Mouse (Mus musculus) thymus, adult 2 months (tissue): ENCODE measurements around the gene Fgfr2.
"Not testable (repeated sequence)": the region's sequence is repeated elsewhere in the genome, so short reads cannot be mapped to it uniquely, and the experiment has no call there.

Experiments
- CTCF ChIP-seq: fragments of 200-500 bp; IDR thresholded peaks from 2 replicates; pipeline ENCODE4 v1.5.1; 2012; ENCODE audit warnings: mild to moderate bottlenecking, control low read depth, low read length, moderate library complexity, borderline replicate concordance; ENCODE audit not compliant: control insufficient read depth, poor library complexity, insufficient read depth; ENCODE audit errors: extremely low read depth
- POLR2A ChIP-seq: fragments of 200-500 bp; IDR thresholded peaks from 2 replicates; pipeline ENCODE4 v1.6.1; 2012; ENCODE audit warnings: mild to moderate bottlenecking, low read length, control low read depth, moderate library complexity; ENCODE audit not compliant: control insufficient read depth, poor library complexity, insufficient read depth; ENCODE audit errors: extremely low read depth

- TF ChIP-seq POLR2A, CTCF: not testable (repeated sequence)
These were observed 2049.7 kb downstream of the Fgfr2 start for GRCm38 (mm10) chr7:131073476-131073875.
